Mouse (Mus musculus) MEL-GATA-1-ER (cell line): ENCODE data around the gene Fkbp7.

Source experiments
- DNase-seq: peaks from one replicate; pipeline ENCODE4 v3.0.0-alpha.2; 2012; ENCODE audit warnings: low read depth; ENCODE audit errors: extremely low read depth

The Fkbp7 gene

GRCm38 (mm10) chr2:76672966-76673392 is at the start of gene Fkbp7:
Fkbp7 (minus strand) TSS chr2:76673116.
- peak; percentile 78 for DNase-seq

GRCm38 (mm10) chr2:76719650-76720049 is 46.7 kb upstream of the Fkbp7 start:
- DNase-seq: no peak

GRCm38 (mm10) chr2:76714984-76715383 is 42.1 kb upstream of the Fkbp7 start:
- DNase-seq: no peak

- DNase-seq: peak; percentile 36
These were observed 35.6 kb upstream of the Fkbp7 start for GRCm38 (mm10) chr2:76708512-76708911.

- DNase-seq: no peak
These were observed 32.7 kb upstream of the Fkbp7 start for GRCm38 (mm10) chr2:76705655-76706054.

GRCm38 (mm10) chr2:76702751-76703150 is 29.8 kb upstream of the Fkbp7 start:
- DNase-seq: no peak

GRCm38 (mm10) chr2:76702188-76702587 is 29.3 kb upstream of the Fkbp7 start:
- no peak for DNase-seq

- DNase-seq: no peak
These were observed 22.4 kb upstream of the Fkbp7 start for GRCm38 (mm10) chr2:76695290-76695689.

- DNase-seq: no peak
These were observed 20.8 kb upstream of the Fkbp7 start for GRCm38 (mm10) chr2:76693765-76694164.

GRCm38 (mm10) chr2:76690436-76691204 is 17.7 kb upstream of the Fkbp7 start:
- DNase-seq: peak; percentile 85

GRCm38 (mm10) chr2:76688162-76688561 is 15.2 kb upstream of the Fkbp7 start:
- peak; percentile 57 for DNase-seq

- DNase-seq: no peak
These were observed 14.7 kb upstream of the Fkbp7 start for GRCm38 (mm10) chr2:76687608-76688007.

GRCm38 (mm10) chr2:76686986-76687385 is 14.1 kb upstream of the Fkbp7 start:
- no peak for DNase-seq

GRCm38 (mm10) chr2:76682301-76682700 is 9.4 kb upstream of the Fkbp7 start:
- DNase-seq: no peak

GRCm38 (mm10) chr2:76676401-76677226 is 3.7 kb upstream of the Fkbp7 start:
- no peak for DNase-seq

GRCm38 (mm10) chr2:76675949-76676348 is 3.0 kb upstream of the Fkbp7 start:
- DNase-seq: no peak

- DNase-seq: no peak
These were observed 2.5 kb upstream of the Fkbp7 start for GRCm38 (mm10) chr2:76675451-76675850.

- DNase-seq: peak; percentile 34
These were observed 2.0 kb upstream of the Fkbp7 start, which contains the start of gene Plekha3 for GRCm38 (mm10) chr2:76674725-76675427. Plekha3 (plus strand) TSS chr2:76675281.

GRCm38 (mm10) chr2:76673472-76674081 is 661 bp upstream of the Fkbp7 start:
- peak; percentile 59 for DNase-seq

GRCm38 (mm10) chr2:76672134-76672745 is 676 bp downstream of the Fkbp7 start:
- DNase-seq: no peak

- no peak for DNase-seq
These were observed 1.3 kb downstream of the Fkbp7 start for GRCm38 (mm10) chr2:76671641-76672040.
